Mouse (Mus musculus): ENCODE data around the gene Smg6.
"Not testable (repeated sequence)": the region's sequence is repeated elsewhere in the genome, so short reads cannot be mapped to it uniquely, and the experiment has no call there.

Gene Smg6

GRCm38 (mm10) chr11:74994856-74995255, 69.2 kb downstream of the Smg6 start:
- no peak for DNase-seq (ENCODE audit: low spot score)

- DNase-seq (ENCODE audit: low spot score) = no peak
Measured at GRCm38 (mm10) chr11:74996482-74996881, 70.9 kb downstream of the Smg6 start.

- DNase-seq (ENCODE audit: low spot score) = no peak
Measured at GRCm38 (mm10) chr11:75000869-75001653, 75.4 kb downstream of the Smg6 start.

- DNase-seq (ENCODE audit: low spot score) = no peak
Measured at GRCm38 (mm10) chr11:75008270-75008669, 82.6 kb downstream of the Smg6 start.

- DNase-seq (ENCODE audit: low spot score) = not testable (repeated sequence)
Measured at GRCm38 (mm10) chr11:75009537-75009936, 83.9 kb downstream of the Smg6 start.

GRCm38 (mm10) chr11:75012997-75013694, 87.5 kb downstream of the Smg6 start:
- peak; percentile 76 for DNase-seq (ENCODE audit: low spot score)

GRCm38 (mm10) chr11:75013764-75014695, 88.4 kb downstream of the Smg6 start:
- DNase-seq (ENCODE audit: low spot score) = no peak

- DNase-seq (ENCODE audit: low spot score) = no peak
Measured at GRCm38 (mm10) chr11:75014816-75015215, 89.2 kb downstream of the Smg6 start.

- DNase-seq (ENCODE audit: low spot score) = peak; percentile 26
Measured at GRCm38 (mm10) chr11:75015453-75015871, 89.8 kb downstream of the Smg6 start.

GRCm38 (mm10) chr11:75016309-75016860, 90.8 kb downstream of the Smg6 start:
- DNase-seq (ENCODE audit: low spot score) = no peak

- DNase-seq (ENCODE audit: low spot score) = peak; percentile 39
Measured at GRCm38 (mm10) chr11:75017831-75018230, 92.2 kb downstream of the Smg6 start.

GRCm38 (mm10) chr11:75026977-75027376, 101.4 kb downstream of the Smg6 start:
- no peak for DNase-seq (ENCODE audit: low spot score)

GRCm38 (mm10) chr11:75027616-75028015, 102.0 kb downstream of the Smg6 start:
- no peak for DNase-seq (ENCODE audit: low spot score)

- DNase-seq (ENCODE audit: low spot score) = no peak
Measured at GRCm38 (mm10) chr11:75031251-75031650, 105.6 kb downstream of the Smg6 start.

GRCm38 (mm10) chr11:75032946-75033345, 107.3 kb downstream of the Smg6 start:
- DNase-seq (ENCODE audit: low spot score) = no peak

- DNase-seq (ENCODE audit: low spot score) = no peak
Measured at GRCm38 (mm10) chr11:75033581-75034067, 108.0 kb downstream of the Smg6 start.

GRCm38 (mm10) chr11:75034104-75034503, 108.5 kb downstream of the Smg6 start:
- no peak for DNase-seq (ENCODE audit: low spot score)

- peak; percentile 4 for DNase-seq (ENCODE audit: low spot score)
Measured at GRCm38 (mm10) chr11:75044333-75044732, 118.7 kb downstream of the Smg6 start.

- DNase-seq (ENCODE audit: low spot score) = no peak
Measured at GRCm38 (mm10) chr11:75045822-75046221, 120.2 kb downstream of the Smg6 start.

- no peak for DNase-seq (ENCODE audit: low spot score)
Measured at GRCm38 (mm10) chr11:75046638-75047037, 121.0 kb downstream of the Smg6 start.

GRCm38 (mm10) chr11:75047066-75047465, 121.4 kb downstream of the Smg6 start:
- peak; percentile 92 for DNase-seq (ENCODE audit: low spot score)

All from lung, postnatal 25 days (tissue).